Mouse (Mus musculus) kidney, adult 2 months (tissue): ENCODE results near the gene Cdk5rap3. TPM values are rescaled to one million over a fixed set of nuclear protein-coding genes. Genes with fewer than 3 reads are reported as not detected.

Experiments used
- DNase-seq: peaks from one replicate; pipeline ENCODE4 v3.0.0; 2021
- H3K27ac ChIP-seq: fragments of 200-500 bp; 2 replicates; pipeline ENCODE4 v1.5.1; 2012; ENCODE audit warnings: low read depth, low read length, control low read depth, inconsistent platforms; ENCODE audit not compliant: insufficient read depth
- H3K27me3 ChIP-seq: fragments of 200-500 bp; replicated peaks from 2 replicates; pipeline ENCODE4 v1.6.1; 2012; ENCODE audit warnings: mild to moderate bottlenecking, moderate library complexity, low read length, inconsistent platforms; ENCODE audit not compliant: control insufficient read depth, insufficient read depth
- H3K36me3 ChIP-seq: fragments of 200-500 bp; 2 replicates; pipeline ENCODE4 v1.6.1; 2012; ENCODE audit warnings: mild to moderate bottlenecking, moderate library complexity, low read length, inconsistent platforms; ENCODE audit not compliant: control insufficient read depth, insufficient read depth
- H3K4me1 ChIP-seq: fragments of 200-500 bp; 2 replicates; pipeline ENCODE4 v1.6.1; 2011; ENCODE audit warnings: low read length; ENCODE audit not compliant: control insufficient read depth, insufficient read depth
- H3K4me3 ChIP-seq: fragments of 200-500 bp; 2 replicates; pipeline ENCODE4 v1.5.1; 2011; ENCODE audit warnings: mild to moderate bottlenecking, low read depth, low read length, control low read depth; ENCODE audit not compliant: insufficient read depth
- CTCF ChIP-seq: fragments of 200-500 bp; conservative IDR thresholded peaks from 2 replicates; pipeline ENCODE4 v1.5.1; 2011; ENCODE audit warnings: low read depth, mild to moderate bottlenecking, control low read depth, low read length, moderate library complexity, mixed read lengths; ENCODE audit not compliant: insufficient read depth, insufficient read length
- POLR2A ChIP-seq: fragments of 200-500 bp; IDR thresholded peaks from one replicate; pipeline ENCODE4 v1.6.1; 2011; ENCODE audit warnings: low read depth, low read length, control low read depth
- WGBS: fragments of 180-500 bp; shearing (Covaris S2); methylation state at CpG from one replicate; pipeline ENCODE4 v1.1.7; 2018; 5-methylcytosine and 5-hydroxymethylcytosine counted together
- polyA plus RNA-seq: library from polyadenylated mRNA; depleted of rRNA; stranded (reverse); fragments of >200 nt; gene quantifications from 2 replicates; pipeline ENCODE4 v1.2.3, GENCODE M21; 2012

The Cdk5rap3 gene
- polyA plus RNA-seq, 1 experiment: 35.6 TPM

- Histone ChIP-seq H3K36me3 (no peaks in the 10 kb centered on the region), H3K27ac (no peak overlapping the region), H3K4me3 (no peak overlapping the region), H3K27me3 (no peaks in the 10 kb centered on the region), H3K4me1 (no peaks in the 10 kb centered on the region)
- TF ChIP-seq CTCF (no peak), POLR2A (no peak)
- 72% methylated on average over 10 of the region's 10 CpGs for WGBS
- DNase-seq: no peak
These were observed 36.1 kb upstream of the Cdk5rap3 start for GRCm38 (mm10) chr11:96952426-96952825.

DNA sequence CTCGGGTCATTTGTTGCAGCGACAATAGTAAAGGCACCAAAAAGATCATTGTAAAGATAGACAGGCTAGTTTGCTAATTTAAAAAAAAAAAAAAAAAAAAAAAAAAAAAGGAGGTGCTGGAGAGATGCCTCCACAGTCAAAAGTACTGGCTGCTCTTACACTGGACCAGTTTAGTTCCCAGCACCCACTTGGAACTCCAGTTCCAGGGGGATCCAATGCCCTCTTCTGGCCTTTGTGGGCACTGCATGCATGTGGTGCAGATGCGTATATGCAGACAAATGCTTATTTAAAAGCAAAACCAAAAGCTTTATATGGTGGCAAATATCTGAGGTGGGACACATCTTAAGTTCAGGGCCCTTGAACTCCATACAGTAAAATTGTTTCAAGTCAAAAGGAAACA lies 34.5 kb upstream of the Cdk5rap3 start:
- DNase-seq: no peak
- Histone ChIP-seq H3K4me3 (no peak overlapping the region), H3K27ac (no peak overlapping the region), H3K27me3 (no peaks in the 10 kb centered on the region), H3K36me3 (no peaks in the 10 kb centered on the region), H3K4me1 (no peaks in the 10 kb centered on the region)
- WGBS: 100% methylated on average over 3 of the region's 3 CpGs
- peak; percentile 44 for TF ChIP-seq CTCF
- no peak for TF ChIP-seq POLR2A

GRCm38 (mm10) chr11:96947849-96948248 lies 31.6 kb upstream of the Cdk5rap3 start:
- Histone ChIP-seq H3K27ac (no peak overlapping the region), H3K36me3 (no peaks in the 10 kb centered on the region), H3K27me3 (no peaks in the 10 kb centered on the region), H3K4me3 (no peak overlapping the region), H3K4me1 (no peaks in the 10 kb centered on the region; the same call in 1 of the 2 replicates)
- no peak for DNase-seq
- 91% methylated on average over 4 of the region's 4 CpGs for WGBS
- TF ChIP-seq CTCF (no peak), POLR2A (no peak)

- H3K4me3 ChIP-seq: no peak overlapping the region
- H3K27ac ChIP-seq: no peak overlapping the region
- no peaks in the 10 kb centered on the region for H3K36me3 ChIP-seq
- no peaks in the 10 kb centered on the region for H3K27me3 ChIP-seq
- no peaks in the 10 kb centered on the region; the same call in 1 of the 2 replicates for H3K4me1 ChIP-seq
- TF ChIP-seq POLR2A (no peak), CTCF (no peak)
- no peak for DNase-seq
- 86% methylated on average over 9 of the region's 9 CpGs for WGBS
These were observed 30.2 kb upstream of the Cdk5rap3 start for GRCm38 (mm10) chr11:96946498-96946897.

GRCm38 (mm10) chr11:96944844-96945580 lies 28.7 kb upstream of the Cdk5rap3 start:
- Histone ChIP-seq H3K27me3 (no peaks in the 10 kb centered on the region), H3K4me1 (peaks cover under 1% of the 10 kb centered on the region; the same call in 1 of the 2 replicates), H3K36me3 (no peaks in the 10 kb centered on the region), H3K27ac (no peak overlapping the region), H3K4me3 (no peak overlapping the region)
- 71% methylated on average over 14 of the region's 14 CpGs for WGBS
- no peak for TF ChIP-seq POLR2A
- no peak for TF ChIP-seq CTCF
- DNase-seq: no peak

DNA sequence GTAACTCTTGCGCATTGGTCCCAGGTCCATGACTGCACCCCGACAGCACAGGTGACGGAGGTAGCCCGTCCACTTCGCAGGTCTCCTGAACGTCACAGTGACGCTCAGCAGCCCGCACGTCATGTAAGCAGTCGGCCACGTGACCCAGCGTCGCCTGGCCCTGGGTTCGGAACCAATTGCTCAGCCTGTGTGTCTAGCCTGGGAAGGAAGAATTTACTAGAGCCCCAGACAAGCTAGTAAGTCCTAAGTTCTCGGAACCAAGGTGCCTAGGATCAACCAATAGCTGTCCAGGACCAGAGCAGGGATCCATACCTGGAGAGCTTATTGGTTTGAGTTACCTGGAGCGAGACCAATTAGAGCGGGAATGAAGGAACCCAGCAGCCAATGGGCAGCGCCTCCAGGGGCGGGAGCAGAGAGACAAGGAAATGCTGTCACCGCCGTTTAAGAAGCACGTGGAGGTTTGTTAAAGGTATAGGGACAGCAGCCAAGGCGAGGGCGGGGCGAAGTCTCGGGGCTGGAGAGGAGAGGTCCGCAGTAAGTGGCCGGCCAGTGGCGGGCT lies 27.5 kb upstream of the Cdk5rap3 start, which contains the start of gene Pnpo:
Gene Pnpo (minus strand): TSS at position 241 of the 559 bp plus-strand sequence.
- TF ChIP-seq POLR2A: no peak
- no peak for TF ChIP-seq CTCF
- peak within 1 kb of the TSS; percentile 46 for H3K27ac ChIP-seq
- H3K27me3 ChIP-seq: no peaks in the 10 kb centered on the region
- peaks cover 7% of the 10 kb centered on the region for H3K4me1 ChIP-seq
- peak within 1 kb of the TSS; percentile 75 for H3K4me3 ChIP-seq
- H3K36me3 ChIP-seq: no peaks in the 10 kb centered on the region
- WGBS: 2% methylated on average over 29 of the region's 29 CpGs
- DNase-seq: peak; percentile 99

- Histone ChIP-seq H3K27ac (no peak overlapping the region), H3K4me1 (peaks cover 22% of the 10 kb centered on the region), H3K4me3 (no peak overlapping the region), H3K27me3 (no peaks in the 10 kb centered on the region), H3K36me3 (no peaks in the 10 kb centered on the region)
- WGBS: 79% methylated on average over 6 of the region's 6 CpGs
- TF ChIP-seq CTCF: no peak
- DNase-seq: no peak
These were observed 25.8 kb upstream of the Cdk5rap3 start for GRCm38 (mm10) chr11:96941989-96942590.
